Mouse (Mus musculus) embryonic facial prominence, embryonic 11.5 days (tissue): Measurements from ENCODE around the gene Cmip. TPM values are rescaled to one million over a fixed set of nuclear protein-coding genes. Genes with fewer than 3 reads are reported as not detected.

Experiments
- ATAC-seq: fragments of 200-750 bp; cut with Nextera tagmentation; replicated peaks from 2 replicates; pipeline ENCODE4 v1.8.0; 2017; ENCODE audit warnings: low read depth; ENCODE audit not compliant: insufficient number of reproducible peaks, low FRiP score, low TSS enrichment
- DNase-seq: peaks from one replicate; pipeline ENCODE4 v3.0.0-alpha.2; 2015; ENCODE audit warnings: low spot score
- H3K27ac ChIP-seq: fragments of 300-500 bp; sonication (generic); replicated peaks from 2 replicates; pipeline ENCODE4 v1.5.1; 2014; ENCODE audit warnings: mild to moderate bottlenecking, low read depth, low read length, control low read depth
- H3K27me3 ChIP-seq: fragments of 300-500 bp; sonication (generic); 2 replicates; pipeline ENCODE4 v1.6.1; 2014; ENCODE audit warnings: mild to moderate bottlenecking, low read length, moderate library complexity, mixed read lengths; ENCODE audit not compliant: control insufficient read depth, insufficient read depth
- H3K36me3 ChIP-seq: fragments of 300-500 bp; sonication (generic); replicated peaks from 2 replicates; pipeline ENCODE4 v1.6.1; 2014; ENCODE audit warnings: low read depth, mild to moderate bottlenecking, low read length, moderate library complexity, mixed read lengths; ENCODE audit not compliant: control insufficient read depth, insufficient read depth
- H3K4me1 ChIP-seq: fragments of 300-500 bp; sonication (generic); 2 replicates; pipeline ENCODE4 v1.6.1; 2014; ENCODE audit warnings: low read length, mixed read lengths; ENCODE audit not compliant: control insufficient read depth, insufficient read depth
- H3K4me2 ChIP-seq: fragments of 300-500 bp; sonication (generic); 2 replicates; pipeline ENCODE4 v1.6.1; 2014; ENCODE audit warnings: low read depth, mild to moderate bottlenecking, control low read depth, low read length, moderate library complexity
- H3K4me3 ChIP-seq: fragments of 300-500 bp; sonication (generic); 2 replicates; pipeline ENCODE4 v1.5.1; 2014; ENCODE audit warnings: low read depth, low read length, control low read depth
- H3K9ac ChIP-seq: fragments of 300-500 bp; sonication (generic); replicated peaks from 2 replicates; pipeline ENCODE4 v1.6.1; 2014; ENCODE audit warnings: mild to moderate bottlenecking, control low read depth, low read length
- H3K9me3 ChIP-seq: fragments of 300-500 bp; sonication (generic); replicated peaks from 2 replicates; pipeline ENCODE4 v1.6.1; 2016; ENCODE audit warnings: mild to moderate bottlenecking, low read length, inconsistent platforms, mixed read lengths; ENCODE audit not compliant: control insufficient read depth
- WGBS: fragments of 180-500 bp; shearing (Covaris S2); extraction: QIAGEN DNeasy Blood & Tissue Kit; methylation state at CpG from one replicate; pipeline ENCODE4 v1.1.7; 2014; 5-methylcytosine and 5-hydroxymethylcytosine counted together
- polyA plus RNA-seq: library from polyadenylated mRNA; unstranded; fragments of >200 nt; fragmentation: Nextera tagmentation; extraction: Ambion mirVana; gene quantifications from 2 replicates; pipeline ENCODE4 v1.2.1, GENCODE M21; 2014

Gene Cmip
- polyA plus RNA-seq, 1 experiment from 2014 or later: 20.4 TPM

DNA sequence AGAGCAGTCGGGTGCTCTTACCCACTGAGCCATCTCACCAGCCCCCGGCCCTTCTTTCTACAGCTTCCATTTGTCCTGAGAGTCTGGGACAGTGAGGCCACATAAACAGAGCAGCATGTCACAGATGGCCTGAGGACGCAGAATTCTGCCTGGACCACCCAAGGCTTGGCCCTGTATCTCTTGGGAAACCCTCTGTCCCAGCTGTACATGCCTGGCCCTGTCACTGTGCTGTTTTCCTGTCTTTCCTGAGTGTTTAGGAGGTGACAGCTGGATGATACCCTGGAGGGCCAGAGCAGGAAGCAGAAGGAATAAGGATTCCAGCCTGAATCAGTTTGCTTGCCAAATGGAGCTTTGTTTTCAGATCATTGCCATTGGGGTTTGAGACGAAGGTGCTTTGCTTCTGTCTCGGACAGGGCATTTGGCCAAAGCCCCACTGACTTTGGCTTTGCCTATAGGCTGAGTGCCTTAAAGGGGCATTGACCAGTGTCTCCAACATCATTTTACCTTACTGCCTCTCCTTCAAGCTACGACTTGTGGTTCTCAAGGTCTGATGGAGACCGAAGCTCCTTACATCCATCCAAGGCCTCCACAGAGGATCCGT, 54.2 kb downstream of the Cmip start:
- Histone ChIP-seq H3K27me3 (no peaks in the 10 kb centered on the region), H3K27ac (no peak overlapping the region), H3K4me2 (no peak overlapping the region), H3K4me1 (no peaks in the 10 kb centered on the region; the same call in 1 of the 2 replicates), H3K9me3 (no peaks in the 10 kb centered on the region), H3K9ac (no peak overlapping the region), H3K36me3 (no peaks in the 10 kb centered on the region), H3K4me3 (no peak overlapping the region)
- DNase-seq: no peak
- 71% methylated on average over 8 of the region's 8 CpGs for WGBS
- ATAC-seq: no peak

DNA sequence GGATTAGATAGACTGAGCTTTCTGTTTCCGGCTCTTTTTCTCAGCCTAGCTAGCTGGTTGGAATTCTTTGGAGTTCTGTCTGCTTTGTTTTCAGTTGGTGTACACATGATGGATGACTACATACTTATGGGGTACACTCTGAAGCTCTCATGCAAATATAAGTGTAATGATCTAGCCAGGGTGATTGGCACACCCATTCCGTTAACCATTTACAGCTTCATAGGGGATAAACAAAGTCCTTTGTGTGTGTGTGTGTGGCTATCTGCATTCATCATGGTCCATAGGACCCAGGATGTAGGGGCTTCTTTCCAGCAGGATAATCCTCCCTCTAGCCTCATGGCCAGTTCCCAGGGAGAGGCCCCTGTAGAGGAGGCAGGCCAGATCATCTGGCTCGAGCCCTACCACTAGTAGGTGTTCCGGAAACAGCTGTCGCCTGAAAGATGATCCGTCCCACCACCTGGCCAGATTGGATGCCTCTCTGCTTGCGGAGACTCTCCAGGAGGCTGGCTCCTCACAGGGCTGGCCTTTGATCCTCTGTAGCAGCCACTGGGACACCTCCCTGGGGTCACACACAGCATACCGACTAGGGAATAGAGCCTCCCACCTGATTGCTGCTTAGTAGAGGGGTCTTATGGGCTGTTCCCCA, 57.6 kb downstream of the Cmip start:
- peak; percentile 71 for DNase-seq
- no peaks in the 10 kb centered on the region; the same call in 1 of the 2 replicates for H3K4me1 ChIP-seq
- no peaks in the 10 kb centered on the region for H3K27me3 ChIP-seq
- no peaks in the 10 kb centered on the region for H3K9me3 ChIP-seq
- no peaks in the 10 kb centered on the region for H3K36me3 ChIP-seq
- H3K4me2 ChIP-seq: no peak overlapping the region
- no peak overlapping the region for H3K27ac ChIP-seq
- 19% methylated on average over 8 of the region's 8 CpGs for WGBS
- no peak overlapping the region for H3K4me3 ChIP-seq
- peak; percentile 53; the same call in 1 of the 2 replicates for ATAC-seq
- H3K9ac ChIP-seq: no peak overlapping the region

DNA sequence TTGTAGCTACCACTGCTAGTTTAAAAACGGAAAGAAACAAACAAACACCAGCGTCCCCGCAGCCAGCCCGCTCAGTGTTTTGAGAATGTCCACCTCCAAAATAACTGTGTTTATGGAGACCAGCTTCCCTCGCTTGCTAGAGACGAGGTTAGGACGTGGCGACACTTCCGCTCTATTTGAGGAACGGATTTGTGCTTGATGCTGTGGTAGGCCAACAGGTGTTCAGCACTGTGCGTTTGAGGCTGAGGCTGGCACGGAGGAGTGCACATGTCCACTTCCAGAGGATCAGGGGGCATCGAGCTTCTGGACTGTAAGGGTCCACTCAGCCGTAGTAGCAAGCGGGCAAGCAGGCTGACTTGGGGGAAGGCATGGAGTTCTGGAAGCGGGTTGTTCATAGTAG, 58.9 kb downstream of the Cmip start:
- H3K9me3 ChIP-seq: no peaks in the 10 kb centered on the region
- H3K4me2 ChIP-seq: no peak overlapping the region
- no peaks in the 10 kb centered on the region for H3K36me3 ChIP-seq
- 91% methylated on average over 16 of the region's 16 CpGs for WGBS
- no peak overlapping the region for H3K9ac ChIP-seq
- no peak overlapping the region for H3K27ac ChIP-seq
- ATAC-seq (no peak), DNase-seq (no peak)
- H3K4me3 ChIP-seq: no peak overlapping the region
- H3K4me1 ChIP-seq: no peaks in the 10 kb centered on the region; the same call in 1 of the 2 replicates
- no peaks in the 10 kb centered on the region for H3K27me3 ChIP-seq

DNA sequence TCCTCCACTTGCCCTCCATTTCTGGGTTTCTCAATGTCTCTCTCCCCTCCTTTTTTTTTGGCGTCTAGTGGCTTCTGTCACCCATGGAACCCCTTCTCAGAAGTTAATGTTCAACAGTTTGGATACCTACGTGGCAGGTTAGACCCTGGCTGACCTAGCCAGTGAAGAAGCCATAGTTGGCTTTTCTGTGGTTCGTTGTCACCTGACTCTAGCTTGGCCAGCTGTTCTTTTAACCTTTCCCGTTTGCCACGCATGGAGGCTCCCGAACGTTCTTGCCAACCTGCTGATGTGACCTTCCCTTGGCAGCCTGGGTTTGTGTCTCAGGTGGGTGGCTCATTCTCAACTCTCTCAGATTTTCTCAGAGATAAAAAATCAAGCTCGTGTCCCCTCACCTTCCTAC, 60.6 kb downstream of the Cmip start:
- Histone ChIP-seq H3K4me3 (no peak overlapping the region), H3K4me1 (no peaks in the 10 kb centered on the region; the same call in none of the 2 replicates), H3K27ac (no peak overlapping the region), H3K9me3 (no peaks in the 10 kb centered on the region), H3K4me2 (no peak overlapping the region), H3K9ac (no peak overlapping the region), H3K27me3 (no peaks in the 10 kb centered on the region), H3K36me3 (no peaks in the 10 kb centered on the region)
- WGBS: 95% methylated on average over 8 of the region's 8 CpGs
- ATAC-seq: no peak
- DNase-seq: no peak

DNA sequence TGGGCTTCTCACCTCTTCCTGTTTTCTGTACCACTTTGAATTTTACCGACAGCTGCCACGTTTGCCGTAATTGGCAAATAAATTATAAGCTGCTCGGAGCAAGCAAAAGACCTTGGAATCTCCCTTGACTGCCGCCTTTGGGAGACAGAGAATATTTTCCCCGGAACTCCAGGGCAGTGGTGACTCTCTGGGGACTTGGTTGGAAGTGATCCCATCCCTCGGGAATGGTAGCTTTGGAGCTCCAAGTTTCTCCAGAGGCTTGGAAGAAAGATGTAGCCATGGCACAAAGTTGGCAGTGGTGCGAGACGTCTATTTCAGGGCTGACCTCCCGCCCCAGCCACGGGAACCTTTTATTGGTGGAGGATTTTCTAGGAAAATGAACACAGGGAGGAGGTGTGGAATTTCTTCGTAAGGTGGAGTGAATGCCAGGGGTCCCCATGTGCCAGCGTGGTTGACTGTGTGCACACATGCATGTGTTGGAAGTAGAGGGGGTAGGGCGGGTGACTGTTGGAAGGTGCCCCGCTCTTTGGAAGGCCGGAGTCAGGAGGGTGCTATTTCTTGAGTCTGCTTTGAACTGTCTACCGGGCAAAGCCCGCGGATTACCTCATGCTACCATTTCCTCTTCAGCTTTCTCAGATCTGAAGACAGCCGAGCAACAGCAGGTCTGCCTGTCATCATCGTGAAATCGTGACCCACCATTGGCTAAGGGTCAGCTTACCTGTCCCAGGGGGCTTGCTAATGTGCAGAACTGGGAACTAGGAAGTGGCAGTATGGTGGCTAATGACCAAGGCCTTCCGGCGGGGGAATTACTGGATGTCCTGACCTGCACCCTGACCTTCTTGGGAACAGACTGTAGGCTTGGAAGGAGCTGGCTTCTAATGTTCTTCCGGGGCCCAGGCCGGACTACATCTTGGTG, 62.3 kb downstream of the Cmip start:
- no peaks in the 10 kb centered on the region; the same call in none of the 2 replicates for H3K4me1 ChIP-seq
- H3K9me3 ChIP-seq: no peaks in the 10 kb centered on the region
- H3K4me2 ChIP-seq: no peak overlapping the region
- no peak for ATAC-seq
- no peak overlapping the region for H3K4me3 ChIP-seq
- H3K9ac ChIP-seq: no peak overlapping the region
- DNase-seq: no peak
- H3K27me3 ChIP-seq: no peaks in the 10 kb centered on the region
- no peak overlapping the region for H3K27ac ChIP-seq
- H3K36me3 ChIP-seq: no peaks in the 10 kb centered on the region
- WGBS: 81% methylated on average over 26 of the region's 26 CpGs

DNA sequence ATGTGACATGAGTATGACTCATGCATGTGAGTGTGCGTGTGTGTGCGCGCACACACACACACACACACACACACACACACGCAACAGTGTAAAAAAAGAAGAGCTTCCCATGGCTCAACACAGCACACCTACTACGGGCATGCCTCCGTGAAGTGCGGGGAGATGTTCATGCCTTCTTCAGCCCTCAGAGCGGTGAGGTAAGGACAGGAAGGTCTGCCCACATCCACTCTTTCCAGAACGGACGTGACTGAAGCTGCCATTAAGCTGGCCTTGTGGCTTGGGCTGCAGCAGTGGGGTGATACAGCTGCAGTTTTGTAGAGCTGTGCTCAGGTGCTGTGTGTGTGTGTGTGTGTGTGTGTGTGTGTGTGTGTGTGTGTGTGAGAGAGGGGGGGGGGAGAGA, 63.8 kb downstream of the Cmip start:
- Histone ChIP-seq H3K27ac (no peak overlapping the region), H3K4me2 (no peak overlapping the region), H3K36me3 (no peaks in the 10 kb centered on the region), H3K4me1 (no peaks in the 10 kb centered on the region; the same call in none of the 2 replicates), H3K27me3 (no peaks in the 10 kb centered on the region), H3K9ac (no peak overlapping the region), H3K9me3 (no peaks in the 10 kb centered on the region), H3K4me3 (no peak overlapping the region)
- ATAC-seq: no peak
- 90% methylated on average over 10 of the region's 10 CpGs for WGBS
- no peak for DNase-seq

DNA sequence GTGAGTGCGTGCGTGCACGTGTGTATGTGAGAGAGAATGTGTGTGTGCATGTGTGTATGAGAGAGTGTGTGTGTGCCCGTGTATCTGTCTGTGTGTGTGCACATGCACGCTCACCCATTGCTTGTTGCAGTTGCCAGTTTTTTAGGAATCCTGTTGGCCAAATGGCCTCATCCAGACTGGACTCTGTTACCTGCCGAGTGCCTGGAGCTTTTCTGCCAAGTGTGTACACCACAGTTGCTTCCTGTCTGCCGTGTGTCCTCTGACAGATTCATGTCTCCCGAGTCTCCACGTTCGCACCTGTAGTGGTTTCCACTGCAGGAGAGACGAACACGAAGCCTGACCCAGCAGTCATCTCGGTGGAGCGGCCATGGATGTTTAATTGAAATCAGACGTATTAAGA, 64.4 kb downstream of the Cmip start:
- 68% methylated on average over 15 of the region's 15 CpGs for WGBS
- no peak overlapping the region for H3K4me2 ChIP-seq
- H3K9ac ChIP-seq: no peak overlapping the region
- H3K27ac ChIP-seq: no peak overlapping the region
- no peaks in the 10 kb centered on the region for H3K27me3 ChIP-seq
- H3K9me3 ChIP-seq: no peaks in the 10 kb centered on the region
- DNase-seq (no peak), ATAC-seq (no peak)
- no peaks in the 10 kb centered on the region; the same call in none of the 2 replicates for H3K4me1 ChIP-seq
- H3K36me3 ChIP-seq: no peaks in the 10 kb centered on the region
- H3K4me3 ChIP-seq: no peak overlapping the region
